Mouse (Mus musculus): ENCODE data around the gene Mfsd7a.
"Not testable (repeated sequence)": the region's sequence is repeated elsewhere in the genome, so short reads cannot be mapped to it uniquely, and the experiment has no call there.

Mfsd7a gene

DNA sequence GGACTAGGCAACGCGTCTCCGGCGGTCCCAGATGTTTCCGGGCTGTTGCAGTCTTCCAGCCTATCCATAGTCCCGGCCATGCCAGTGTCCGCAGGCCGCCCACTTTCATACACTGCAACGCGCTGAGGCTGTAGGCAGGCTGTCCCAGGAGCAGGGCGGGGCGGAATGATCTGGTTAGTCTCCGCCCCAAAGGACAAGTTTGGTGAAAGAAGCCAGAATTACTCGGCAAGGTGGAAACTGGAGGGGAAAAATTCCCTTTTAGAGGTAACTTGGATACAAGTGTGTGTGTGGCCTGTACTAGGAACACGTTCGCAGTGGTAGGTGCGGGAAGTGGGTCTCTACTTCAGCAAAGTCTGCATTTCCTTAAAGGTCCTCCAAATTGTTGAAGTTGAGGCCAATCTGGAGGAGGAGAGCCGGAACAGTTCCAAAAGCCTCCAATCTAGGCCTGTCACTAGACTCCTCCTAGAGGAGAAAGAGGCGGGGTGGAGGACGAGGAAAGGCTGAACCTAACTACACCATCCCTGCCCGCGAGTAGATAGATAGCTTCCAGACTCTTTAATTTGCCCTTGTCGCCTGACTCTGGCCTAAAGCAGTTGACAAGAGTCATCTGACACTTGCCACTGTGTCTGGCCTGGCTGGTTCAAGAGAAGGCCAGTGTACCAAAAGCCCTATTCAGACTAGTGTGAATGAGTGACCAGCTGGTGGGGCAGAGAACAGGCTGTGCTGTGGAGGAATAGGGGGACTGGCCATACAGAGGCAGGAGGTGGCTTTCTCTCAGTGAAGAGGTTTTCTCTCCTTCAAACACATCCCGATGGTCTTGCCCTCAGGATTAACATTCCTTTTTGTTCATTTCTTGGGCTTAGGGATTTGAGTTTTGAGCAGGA lies at the start of gene Mfsd7a:
Mfsd7a (minus strand) TSS at position 107 of the 884 bp plus-strand sequence.
- peak; percentile 92 for ATAC-seq (ENCODE audit: low TSS enrichment)

GRCm38 (mm10) chr5:108486148-108486547 lies 37.5 kb upstream of the Mfsd7a start:
- not testable (repeated sequence) for ATAC-seq (ENCODE audit: low TSS enrichment)

DNA sequence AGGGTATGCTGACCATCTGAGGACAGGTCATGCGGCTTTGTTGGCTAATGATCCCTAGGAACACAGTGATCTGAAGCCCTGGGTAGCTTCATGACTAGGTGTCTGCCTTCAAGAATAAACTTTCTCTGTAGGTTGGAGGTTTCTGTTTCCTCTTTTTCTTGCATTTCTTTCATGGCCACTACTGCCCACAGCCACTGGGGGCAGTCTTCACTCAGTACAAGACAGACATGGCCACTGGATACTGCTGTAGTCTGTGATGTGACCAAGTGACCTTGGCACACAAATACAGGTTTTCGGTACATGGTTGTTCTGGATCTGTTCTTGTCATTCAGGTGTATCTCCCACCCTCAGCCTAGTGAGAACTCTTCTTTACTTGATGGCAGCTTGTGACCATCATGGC lies 36.5 kb upstream of the Mfsd7a start:
- ATAC-seq (ENCODE audit: low TSS enrichment) = no peak

DNA sequence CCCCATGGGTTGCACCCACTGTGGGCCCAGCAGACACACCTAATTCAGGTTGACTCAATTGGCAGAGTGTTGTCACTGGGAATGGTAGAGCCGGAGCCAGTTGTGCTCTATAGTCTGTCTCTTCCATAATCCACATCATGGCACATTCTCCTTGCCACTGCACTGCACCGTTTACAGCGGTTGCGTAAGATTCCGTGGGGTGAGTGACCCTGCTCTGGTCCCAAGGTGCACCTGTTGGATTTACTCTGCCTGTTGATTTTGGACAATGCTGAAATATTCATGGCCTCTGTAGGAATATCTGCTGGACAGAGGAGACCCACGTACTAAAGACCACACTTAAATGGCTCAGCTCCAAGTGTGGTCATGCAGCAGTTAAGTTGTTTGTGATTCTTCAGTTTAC lies 34.3 kb upstream of the Mfsd7a start:
- no peak for ATAC-seq (ENCODE audit: low TSS enrichment)

DNA sequence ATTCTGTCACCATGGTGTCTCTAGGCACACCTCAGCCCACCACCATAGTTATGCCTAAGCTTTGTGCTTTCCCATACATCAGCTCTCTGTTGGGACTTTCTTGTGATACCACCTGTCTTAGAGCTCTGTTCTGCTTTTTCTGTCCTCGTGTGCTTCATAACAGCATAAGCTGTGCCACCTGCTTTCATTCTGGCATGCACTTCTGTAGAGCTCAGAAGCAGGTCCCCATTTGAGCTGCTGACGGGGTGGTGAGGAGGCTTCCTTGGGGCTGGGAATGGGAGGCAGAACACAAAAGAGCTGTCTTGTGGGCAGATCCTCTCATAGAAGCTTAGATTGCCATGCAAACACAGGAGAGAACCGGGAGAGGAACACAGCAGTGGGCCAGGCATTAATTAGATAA lies 27.3 kb upstream of the Mfsd7a start:
- ATAC-seq (ENCODE audit: low TSS enrichment) = peak; percentile 86

DNA sequence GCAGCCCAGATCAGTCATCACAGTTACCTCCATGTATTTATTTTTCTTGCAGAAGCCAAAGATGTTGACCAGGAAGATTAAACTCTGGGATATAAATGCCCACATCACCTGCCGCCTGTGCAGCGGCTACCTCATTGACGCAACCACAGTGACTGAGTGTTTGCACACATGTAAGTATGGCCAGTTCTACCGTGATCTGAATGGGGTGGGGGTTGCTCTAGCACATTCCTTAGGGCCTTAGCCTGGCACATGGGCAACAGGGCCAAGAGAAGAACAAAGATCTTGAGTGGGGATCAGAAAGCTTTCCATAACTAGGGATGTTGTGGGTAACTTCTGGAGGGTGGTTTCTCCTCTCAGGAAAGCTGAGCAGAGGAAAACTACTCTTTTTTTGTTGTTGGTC lies 25.0 kb upstream of the Mfsd7a start:
- no peak for ATAC-seq (ENCODE audit: low TSS enrichment)

GRCm38 (mm10) chr5:108469617-108470016 lies 20.9 kb upstream of the Mfsd7a start:
- no peak for ATAC-seq (ENCODE audit: low TSS enrichment)

DNA sequence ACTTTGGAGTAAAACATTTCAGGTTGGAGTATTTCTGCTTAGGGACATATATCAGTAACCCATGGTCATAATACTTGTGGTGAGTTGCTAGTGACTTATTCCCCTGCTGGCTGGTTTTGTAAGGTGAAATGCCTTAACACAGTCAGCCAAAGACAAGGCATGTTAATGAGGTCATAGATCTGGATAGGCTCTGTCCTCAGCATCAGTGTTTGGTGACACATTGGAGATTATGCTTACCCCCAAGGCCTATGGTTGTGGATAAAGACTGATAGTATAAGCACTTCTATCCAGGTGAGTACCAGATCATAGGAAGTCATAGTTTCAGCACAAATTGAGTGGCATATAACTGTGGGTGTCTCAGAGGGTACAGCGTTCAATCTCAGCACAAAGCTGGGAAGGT lies 18.0 kb upstream of the Mfsd7a start:
- no peak for ATAC-seq (ENCODE audit: low TSS enrichment)

GRCm38 (mm10) chr5:108465131-108465891 lies 16.6 kb upstream of the Mfsd7a start:
- ATAC-seq (ENCODE audit: low TSS enrichment) = no peak

DNA sequence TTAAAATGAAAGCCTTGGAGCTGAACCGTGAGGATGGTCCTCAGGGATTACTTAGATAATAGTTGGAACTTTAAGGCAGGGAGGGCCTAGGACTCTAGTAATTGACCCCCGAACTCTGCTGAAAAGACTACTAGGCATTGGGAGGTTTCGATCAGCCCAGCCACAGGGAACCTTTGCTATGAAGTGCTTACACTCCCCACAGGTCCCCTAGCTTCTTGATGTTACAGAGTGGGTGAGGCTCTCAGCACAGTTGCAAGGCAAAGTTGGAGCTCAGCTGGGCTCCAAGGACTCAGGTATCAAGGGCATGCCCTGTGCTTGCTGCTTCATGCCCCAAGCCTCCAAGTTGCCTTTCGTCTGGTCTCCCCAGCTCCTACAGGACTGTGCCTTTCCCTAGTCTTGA lies 13.8 kb upstream of the Mfsd7a start:
- no peak for ATAC-seq (ENCODE audit: low TSS enrichment)

DNA sequence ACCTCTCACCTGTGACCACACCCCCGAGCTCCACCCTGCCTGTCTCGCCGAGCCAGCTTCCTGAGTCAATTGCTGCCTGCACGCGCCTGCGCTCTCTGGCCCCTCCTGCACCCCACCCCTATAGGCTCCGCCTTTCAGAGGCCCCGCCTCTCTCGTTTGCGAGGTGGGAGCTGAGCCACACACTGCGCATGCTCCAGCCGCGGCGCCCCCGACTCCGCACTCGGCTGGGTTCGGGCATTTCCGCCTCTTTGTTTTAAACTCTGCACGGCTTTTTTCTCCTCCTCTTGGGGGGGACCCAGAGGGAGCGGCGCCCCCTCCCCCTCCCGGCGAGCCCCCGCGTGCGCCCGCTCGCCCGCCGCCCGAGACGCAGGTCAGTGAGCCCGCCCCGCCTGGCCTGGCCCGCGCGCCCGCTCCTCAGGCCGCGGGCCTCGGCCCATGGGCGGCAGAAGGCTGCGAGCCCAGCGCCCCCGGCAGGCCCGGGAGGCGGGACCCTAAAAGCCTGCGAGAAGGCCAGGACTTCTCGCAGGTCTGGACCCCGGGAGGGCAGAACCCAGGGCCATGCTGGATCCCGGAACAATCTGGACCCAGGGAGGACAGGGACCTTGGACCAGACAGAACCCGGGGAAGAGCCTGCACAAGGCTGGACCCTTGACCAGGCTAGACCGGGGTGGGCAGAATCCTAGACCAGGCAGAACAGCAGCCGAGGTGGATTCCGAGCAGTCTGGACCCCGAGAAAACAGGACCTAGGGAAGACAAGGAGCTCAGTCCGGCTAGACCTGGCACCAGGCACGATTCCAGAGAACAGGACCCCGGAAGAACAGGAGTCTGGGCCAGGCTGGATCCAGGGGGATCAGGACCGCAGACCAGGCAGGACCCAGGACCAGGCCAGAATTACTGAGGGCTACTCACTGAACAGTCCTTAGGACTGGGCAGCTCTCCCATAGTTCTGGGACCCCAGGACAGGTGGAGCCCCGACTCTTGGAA lies 12.7 kb upstream of the Mfsd7a start, which contains the start of gene Pcgf3:
Pcgf3 (plus strand) TSS at position 151 of the 984 bp plus-strand sequence.
- ATAC-seq (ENCODE audit: low TSS enrichment) = peak; percentile 98

DNA sequence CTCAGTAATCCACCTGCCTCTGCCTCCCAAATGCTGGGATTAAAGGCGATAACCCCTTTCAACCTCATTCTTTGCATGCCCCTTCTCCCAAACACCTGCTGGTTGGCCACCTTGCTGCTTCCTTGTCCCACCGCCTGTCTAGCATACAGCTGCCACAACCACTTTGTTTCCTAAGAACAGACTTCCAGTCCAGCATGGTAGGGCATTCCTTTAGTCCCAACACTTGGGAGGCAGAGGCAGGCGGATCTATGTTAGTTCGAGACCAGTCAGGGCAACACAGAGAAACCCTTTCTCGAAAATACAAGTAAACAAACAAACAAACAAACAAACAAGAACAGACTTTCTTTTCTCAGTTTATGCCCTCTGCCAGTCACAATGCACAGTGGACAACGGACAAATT lies 11.8 kb upstream of the Mfsd7a start:
- ATAC-seq (ENCODE audit: low TSS enrichment) = no peak

DNA sequence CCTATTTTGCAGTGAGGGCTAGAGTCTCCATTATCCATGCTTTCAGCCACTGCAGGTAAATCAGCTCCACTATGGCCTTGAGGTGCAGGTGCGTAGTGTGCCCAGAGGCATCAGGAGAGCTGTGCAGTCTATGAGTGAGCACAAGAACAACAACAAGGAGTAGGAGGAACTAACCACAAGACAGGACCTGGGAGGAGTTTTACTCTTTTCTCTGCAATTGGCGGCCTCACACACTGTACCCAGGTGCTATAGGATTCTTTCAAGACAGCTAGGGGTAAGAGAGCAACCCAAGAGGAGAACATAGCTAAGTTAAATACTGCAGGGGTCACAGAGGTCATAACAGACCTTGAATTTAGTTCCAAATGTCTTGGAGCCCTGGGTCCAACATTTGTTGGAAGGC lies 10.0 kb upstream of the Mfsd7a start:
- no peak for ATAC-seq (ENCODE audit: low TSS enrichment)

DNA sequence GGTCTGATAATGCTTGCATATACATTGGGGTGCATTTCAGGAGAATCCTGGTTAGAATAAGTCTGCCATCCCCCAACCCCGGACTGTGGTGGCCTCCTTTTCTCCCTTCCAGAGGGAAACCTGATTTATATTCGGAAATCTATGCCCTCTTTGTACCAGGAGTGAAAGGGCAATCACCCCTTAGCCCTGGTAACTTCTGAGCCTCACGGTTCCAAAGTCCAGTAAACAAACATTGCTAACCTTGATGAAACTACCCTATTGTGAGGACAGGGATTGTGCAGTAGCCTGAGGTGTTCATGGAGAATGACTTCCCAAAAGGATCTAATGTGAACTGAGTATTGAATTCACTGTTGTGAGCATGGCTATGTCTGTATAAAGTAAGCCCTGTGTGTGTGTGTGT lies 5.4 kb upstream of the Mfsd7a start:
- ATAC-seq (ENCODE audit: low TSS enrichment) = no peak

GRCm38 (mm10) chr5:108452422-108452821 lies 3.7 kb upstream of the Mfsd7a start:
- ATAC-seq (ENCODE audit: low TSS enrichment) = no peak

DNA sequence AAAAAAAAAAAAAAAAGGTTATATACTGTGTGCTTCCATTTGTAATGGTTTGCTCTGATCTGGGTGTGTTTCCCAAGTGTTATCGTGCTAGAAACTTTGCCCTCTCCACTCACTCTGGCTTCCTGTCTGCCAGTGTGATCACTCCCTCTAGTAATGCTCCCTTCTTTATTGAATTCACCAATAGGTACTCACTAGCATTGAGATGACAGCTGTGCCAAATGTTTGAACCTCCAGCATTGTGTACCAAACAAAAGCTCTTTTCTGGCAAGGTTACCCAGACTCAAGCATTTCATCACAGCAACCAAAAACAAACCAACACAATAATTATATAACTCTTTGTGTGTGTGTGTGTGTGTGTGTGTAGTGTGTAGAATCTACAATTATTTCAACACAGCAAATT lies 2.9 kb upstream of the Mfsd7a start:
- no peak for ATAC-seq (ENCODE audit: low TSS enrichment)

DNA sequence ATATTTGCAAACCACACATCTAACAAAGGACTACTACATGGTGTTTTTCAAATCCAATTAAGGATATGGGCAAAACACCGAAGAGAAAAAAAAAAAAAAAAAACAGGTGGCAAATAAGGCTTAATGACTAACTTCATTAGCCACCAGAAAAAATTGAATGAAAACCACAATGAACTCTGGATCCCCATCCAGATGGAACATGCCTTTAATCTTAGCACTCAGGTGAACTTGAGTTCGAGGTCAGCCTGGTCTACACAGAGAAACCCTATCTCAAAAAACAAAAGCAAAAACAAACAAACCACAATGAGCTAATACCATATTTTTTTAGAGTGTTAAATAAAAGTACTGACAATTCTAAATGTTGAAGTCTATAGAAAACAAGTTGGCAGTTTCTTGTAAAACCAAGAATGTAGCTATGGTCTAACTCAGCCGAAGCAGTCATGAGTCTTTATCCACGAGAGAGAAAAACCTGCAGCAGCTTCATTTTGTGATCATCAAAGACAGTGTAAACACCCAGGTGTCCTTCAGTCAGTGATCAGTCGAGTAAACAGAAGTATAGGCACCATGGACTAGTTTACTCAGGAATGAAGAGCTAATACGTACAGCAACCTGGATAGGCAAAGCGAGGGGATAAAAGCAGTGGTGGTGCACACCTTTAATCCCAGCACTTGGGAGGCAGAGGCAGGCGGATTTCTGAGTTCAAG lies 2.3 kb upstream of the Mfsd7a start:
- ATAC-seq (ENCODE audit: low TSS enrichment) = no peak

DNA sequence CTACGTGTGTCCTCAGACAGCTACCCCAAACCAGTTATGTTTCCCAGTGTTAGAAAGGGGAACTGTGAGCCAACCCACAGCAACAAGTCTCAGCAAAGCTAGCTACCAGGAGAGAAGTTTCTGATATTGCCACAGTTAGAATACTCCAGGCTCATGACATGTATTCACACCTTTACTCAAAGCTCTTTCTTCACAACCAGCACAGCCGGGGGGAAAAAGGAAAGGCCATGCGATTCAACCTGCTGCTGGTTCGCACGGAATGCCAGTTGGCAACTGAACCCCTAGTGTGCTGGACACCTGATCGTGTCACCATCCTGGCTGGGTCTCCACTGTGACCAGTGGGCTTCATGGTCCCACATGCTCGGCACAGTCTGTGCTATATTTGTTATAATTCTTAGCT lies 834 bp downstream of the Mfsd7a start:
- ATAC-seq (ENCODE audit: low TSS enrichment) = no peak

DNA sequence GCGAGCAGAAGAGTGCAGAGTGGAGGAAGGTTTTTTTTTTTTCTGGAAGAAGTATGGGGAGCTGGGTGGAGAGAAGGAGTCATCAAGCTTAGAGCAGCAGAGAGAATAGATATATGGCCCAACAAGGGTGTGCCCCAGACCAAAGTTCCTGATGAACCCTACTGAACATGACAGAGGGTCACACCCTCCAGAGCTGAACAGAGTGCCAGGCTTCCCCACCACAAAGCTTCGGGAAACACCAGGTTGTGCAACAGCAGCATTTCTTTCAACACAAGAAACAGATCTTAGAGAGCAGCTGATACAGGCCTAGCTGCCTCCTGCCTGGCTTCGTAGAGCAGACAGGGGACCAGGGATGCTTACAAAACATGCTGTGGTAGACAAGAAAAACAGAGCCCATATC lies 1.7 kb downstream of the Mfsd7a start:
- ATAC-seq (ENCODE audit: low TSS enrichment) = no peak

DNA sequence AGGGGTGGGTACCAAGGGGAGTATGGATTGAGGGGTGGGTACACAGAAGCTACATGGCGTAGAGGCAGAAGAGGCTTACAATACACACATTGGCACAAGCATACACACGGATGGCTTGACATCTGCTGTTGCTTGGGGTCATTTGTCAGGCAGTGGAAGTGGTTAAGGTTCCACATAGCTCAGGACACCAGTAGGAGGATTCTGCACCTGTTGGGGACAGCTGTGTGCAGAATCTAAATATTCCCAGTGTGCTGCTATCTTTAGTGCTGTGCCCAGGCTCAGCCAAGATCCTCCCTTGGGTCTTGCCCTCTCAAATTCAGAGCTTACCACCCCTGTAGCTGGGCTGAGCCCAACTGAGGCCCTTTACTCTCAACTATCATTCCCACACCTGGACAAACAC lies 12.6 kb downstream of the Mfsd7a start:
- no peak for ATAC-seq (ENCODE audit: low TSS enrichment)

Measured in frontal cortex, adult (tissue).